Mouse (Mus musculus): ENCODE measurements around the gene Csta1. TPM values are rescaled to one million over a fixed set of nuclear protein-coding genes. Genes with fewer than 3 reads are reported as not detected.

Gene Csta1
- total RNA-seq, 4 experiments from 2014 or later, result not detected

DNA sequence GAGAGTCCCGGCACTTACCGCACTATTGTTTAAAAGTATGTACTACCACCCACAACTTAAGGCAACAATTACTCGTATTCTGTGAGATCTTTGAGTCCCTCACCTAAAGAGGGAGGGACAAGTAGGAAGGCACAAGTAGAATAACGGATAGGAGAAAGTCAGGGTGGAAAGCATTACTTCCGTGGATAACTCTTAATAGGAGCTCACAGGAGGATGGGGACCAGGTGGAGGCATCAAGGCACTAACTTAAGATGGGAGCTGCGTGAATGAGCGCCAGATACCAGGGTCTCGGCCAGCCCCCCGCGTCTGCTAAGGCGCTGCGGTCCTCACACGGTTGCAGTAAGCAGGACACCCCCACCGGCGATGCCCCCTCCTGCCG lies 60.0 kb downstream of the Csta1 start:
- no peak for DNase-seq

Other genes starting within 250 kb of the Csta1 start
- 10 to 100 TPM; 13.3 to 19.8 (median 15.6) TPM for gene Parp9, start 192.8 kb downstream of the Csta1 start, total RNA-seq (2022)
- gene Dtx3l, start 192.1 kb downstream of the Csta1 start, total RNA-seq (2022), result 10 to 100 TPM in 2 of 4 experiments, 1 to 10 TPM in 2; 8.2 to 14.3 (median 11.2) TPM
- 10 to 100 TPM; 63.4 to 91.0 (median 68.9) TPM for gene Kpna1, start 152.5 kb downstream of the Csta1 start, total RNA-seq (2022)
- gene Wdr5b, start 90.1 kb downstream of the Csta1 start, total RNA-seq (2022), result 1 to 10 TPM; 4.2 to 6.8 (median 5.3) TPM
- gene Fam162a, start 59.6 kb downstream of the Csta1 start, total RNA-seq (2022), result 100 to 1,000 TPM; 117 to 219 (median 160) TPM
- gene Ccdc58, start 59.6 kb downstream of the Csta1 start, total RNA-seq (2022), result 10 to 100 TPM; 36.2 to 57.5 (median 40.1) TPM
- not detected for gene Stfa2l1, start 25.6 kb upstream of the Csta1 start, total RNA-seq (2022)
- gene Gm5483, start 53.0 kb upstream of the Csta1 start, total RNA-seq (2022), result not detected
- gene Gm5416, start 79.2 kb upstream of the Csta1 start, total RNA-seq (2022), result not detected
- gene 2010005H15Rik, start 90.2 kb upstream of the Csta1 start, total RNA-seq (2022), result 1 to 10 TPM in 1 of 4 experiments, not detected in 3; 8.1 TPM
- not detected for gene Stfa1, start 145.7 kb upstream of the Csta1 start, total RNA-seq (2022)
- not detected for gene BC117090, start 203.1 kb upstream of the Csta1 start, total RNA-seq (2022)
- gene BC100530, start 236.5 kb upstream of the Csta1 start, total RNA-seq (2022), result not detected

Data from adrenal gland, adult 8-10 months (tissue).